Mouse (Mus musculus) cerebellum, adult (tissue): Measurements from ENCODE around the gene Adcy1.
A peak's percentile ranks its signal among the peaks of the same experiment; 100 is the strongest.
"Not testable (repeated sequence)": the region's sequence is repeated elsewhere in the genome, so short reads cannot be mapped to it uniquely, and the experiment has no call there.

Experiments
- ATAC-seq: cut with Nextera tagmentation; 2 replicates; pipeline ENCODE4 v1.9.2; 2017; ENCODE audit warnings: mild to moderate bottlenecking, moderate library complexity, mixed read lengths; ENCODE audit not compliant: insufficient number of reproducible peaks, low FRiP score, low TSS enrichment

Gene Adcy1

GRCm38 (mm10) chr11:7211211-7211610 is 147.9 kb downstream of the Adcy1 start:
- no peak for ATAC-seq

GRCm38 (mm10) chr11:7212126-7212798 is 149.0 kb downstream of the Adcy1 start:
- ATAC-seq: no peak

GRCm38 (mm10) chr11:7213161-7213500 is 149.8 kb downstream of the Adcy1 start:
- no peak; the same call in 1 of the 2 replicates for ATAC-seq

- peak; percentile 73 for ATAC-seq
Measured at GRCm38 (mm10) chr11:7213501-7214341, 150.4 kb downstream of the Adcy1 start, which contains the start of gene Igfbp3. Gene Igfbp3, minus strand, starts transcription at chr11:7213923.

GRCm38 (mm10) chr11:7214342-7214660 is 151.0 kb downstream of the Adcy1 start:
- no peak for ATAC-seq

- no peak for ATAC-seq
Measured at GRCm38 (mm10) chr11:7214761-7215160, 151.5 kb downstream of the Adcy1 start.

- no peak for ATAC-seq
Measured at GRCm38 (mm10) chr11:7215703-7216102, 152.4 kb downstream of the Adcy1 start.

GRCm38 (mm10) chr11:7221826-7222225 is 158.5 kb downstream of the Adcy1 start:
- ATAC-seq: not testable (repeated sequence)

GRCm38 (mm10) chr11:7226200-7226599 is 162.9 kb downstream of the Adcy1 start:
- ATAC-seq: no peak

- no peak for ATAC-seq
Measured at GRCm38 (mm10) chr11:7226810-7227550, 163.7 kb downstream of the Adcy1 start.

GRCm38 (mm10) chr11:7228107-7228506 is 164.8 kb downstream of the Adcy1 start:
- ATAC-seq: no peak
